Mouse (Mus musculus) forebrain, postnatal 0 days (tissue): ENCODE data around the gene Zfp335. TPM values are rescaled to one million over a fixed set of nuclear protein-coding genes. Genes with fewer than 3 reads are reported as not detected.

Source experiments
- ATAC-seq: fragments of 200-750 bp; cut with Nextera tagmentation; 2 replicates; pipeline ENCODE4 v1.8.0; 2017; ENCODE audit warnings: mild to moderate bottlenecking, moderate library complexity
- DNase-seq: peaks from one replicate; pipeline ENCODE4 v3.0.0-alpha.2; 2015
- H3K27ac ChIP-seq: fragments of 300-500 bp; sonication (generic); 2 replicates; pipeline ENCODE4 v1.5.1; 2014; ENCODE audit warnings: low read depth, mild to moderate bottlenecking, antibody characterized with exemption, low read length, moderate library complexity, mixed read lengths
- H3K27me3 ChIP-seq: fragments of 300-500 bp; sonication (generic); 2 replicates; pipeline ENCODE4 v1.6.1; 2014; ENCODE audit warnings: mild to moderate bottlenecking, low read length, mixed read lengths; ENCODE audit not compliant: insufficient read depth
- H3K36me3 ChIP-seq: fragments of 300-500 bp; sonication (generic); 2 replicates; pipeline ENCODE4 v1.6.1; 2014; ENCODE audit warnings: mild to moderate bottlenecking, moderate library complexity; ENCODE audit not compliant: insufficient read depth
- H3K4me1 ChIP-seq: fragments of 300-500 bp; sonication (generic); 2 replicates; pipeline ENCODE4 v1.6.1; 2014; ENCODE audit warnings: antibody characterized with exemption; ENCODE audit not compliant: insufficient read depth
- H3K4me2 ChIP-seq: fragments of 300-500 bp; sonication (generic); 2 replicates; pipeline ENCODE4 v1.6.1; 2014; ENCODE audit warnings: low read depth, mild to moderate bottlenecking, moderate library complexity
- H3K4me3 ChIP-seq: fragments of 300-500 bp; sonication (generic); 2 replicates; pipeline ENCODE4 v1.5.1; 2014; ENCODE audit warnings: low read depth, low read length, mixed read lengths
- H3K9ac ChIP-seq: fragments of 300-500 bp; sonication (generic); 2 replicates; pipeline ENCODE4 v1.6.1; 2014; ENCODE audit warnings: mild to moderate bottlenecking
- H3K9me3 ChIP-seq: fragments of 300-500 bp; sonication (generic); 2 replicates; pipeline ENCODE4 v1.6.1; 2016; ENCODE audit warnings: low read length
- CTCF ChIP-seq: sonication (generic); IDR thresholded peaks from 2 replicates; pipeline ENCODE4 v1.5.1; 2016; ENCODE audit warnings: antibody characterized with exemption, control low read depth, low read depth
- WGBS: fragments of 180-500 bp; shearing (Covaris S2); extraction: QIAGEN DNeasy Blood & Tissue Kit; methylation state at CpG from one replicate; pipeline ENCODE4 v1.1.7; 2014; 5-methylcytosine and 5-hydroxymethylcytosine counted together
- polyA plus RNA-seq: library from polyadenylated mRNA; unstranded; fragments of >200 nt; fragmentation: Nextera tagmentation; extraction: Ambion mirVana; gene quantifications from 2 replicates; pipeline ENCODE4 v1.2.1, GENCODE M21; 2015
- total RNA-seq: library from RNA; depleted of rRNA; stranded (reverse); fragments of >200 nt; gene quantifications from 2 replicates; pipeline ENCODE4 v1.2.3, GENCODE M21; 2014; rRNA removed

Zfp335 gene
- total RNA-seq = 20.9 and 26.0 TPM in 2 replicates
- 10.0 and 11.2 TPM in 2 replicates for polyA plus RNA-seq

DNA sequence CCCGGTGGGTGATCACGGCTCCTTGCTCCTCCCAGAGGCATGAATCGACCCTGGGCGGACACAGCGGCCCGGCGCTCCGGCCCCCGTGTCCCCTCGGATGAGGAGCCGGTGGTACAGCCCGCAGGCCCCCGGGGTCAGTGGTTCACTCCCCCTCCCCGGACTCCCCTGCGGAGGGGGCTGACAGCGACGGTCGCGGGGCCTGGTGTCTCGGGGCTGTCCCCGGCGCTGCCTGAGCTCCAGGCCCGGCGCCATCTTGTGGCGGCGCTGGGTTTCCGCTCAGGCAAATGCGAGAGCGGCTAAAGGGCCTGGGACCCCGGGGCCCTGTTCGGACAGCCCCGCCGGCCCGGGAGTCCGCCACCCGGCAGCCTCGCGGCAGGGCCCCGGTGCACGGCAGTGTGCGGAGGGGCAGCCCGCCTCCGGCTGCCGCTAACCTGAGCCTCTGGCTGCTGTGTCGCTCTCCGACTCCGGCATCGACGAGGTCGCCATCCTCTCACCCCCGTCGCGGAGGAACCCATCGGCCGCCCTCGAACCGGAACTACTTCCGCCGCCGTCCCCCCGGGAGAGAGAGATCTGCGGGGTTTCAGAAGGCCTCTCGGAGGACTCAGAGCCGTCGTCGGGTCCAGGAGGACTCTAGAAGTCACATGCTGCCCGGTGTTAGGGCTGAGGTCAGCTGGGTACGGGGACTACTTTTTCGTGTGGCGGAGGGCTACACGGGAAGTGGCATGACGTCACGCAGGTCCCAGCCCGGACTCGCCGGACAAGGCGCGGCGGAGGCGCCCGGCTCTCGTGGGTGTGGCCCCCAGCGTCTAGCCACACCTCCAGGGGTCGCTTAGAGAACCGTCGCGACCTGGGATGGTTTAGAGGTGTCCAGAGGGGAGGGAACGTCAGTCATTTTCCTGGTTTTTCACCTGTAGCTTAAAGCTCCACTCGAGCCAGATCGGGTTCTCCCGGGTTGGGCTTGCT is at the start of gene Zfp335:
Gene Zfp335, minus strand, starts transcription at position 672 of the 963 bp plus-strand sequence.
- ATAC-seq (peak; percentile 91), DNase-seq (peak; percentile 97)
- H3K36me3 ChIP-seq = peaks cover 27% of the 10 kb centered on the region
- no peaks in the 10 kb centered on the region; the same call in 1 of the 2 replicates for H3K4me1 ChIP-seq
- peak; percentile 68 for TF ChIP-seq CTCF
- H3K4me3 ChIP-seq = peak within 1 kb of the TSS; percentile 80
- peak within 1 kb of the TSS; percentile 74 for H3K4me2 ChIP-seq
- peak within 1 kb of the TSS; percentile 97 for H3K27ac ChIP-seq
- peak within 1 kb of the TSS; percentile 97 for H3K9ac ChIP-seq
- WGBS = 1% methylated on average over 88 of the region's 91 CpGs
- H3K27me3 ChIP-seq = no peaks in the 10 kb centered on the region
- no peaks in the 10 kb centered on the region for H3K9me3 ChIP-seq

DNA sequence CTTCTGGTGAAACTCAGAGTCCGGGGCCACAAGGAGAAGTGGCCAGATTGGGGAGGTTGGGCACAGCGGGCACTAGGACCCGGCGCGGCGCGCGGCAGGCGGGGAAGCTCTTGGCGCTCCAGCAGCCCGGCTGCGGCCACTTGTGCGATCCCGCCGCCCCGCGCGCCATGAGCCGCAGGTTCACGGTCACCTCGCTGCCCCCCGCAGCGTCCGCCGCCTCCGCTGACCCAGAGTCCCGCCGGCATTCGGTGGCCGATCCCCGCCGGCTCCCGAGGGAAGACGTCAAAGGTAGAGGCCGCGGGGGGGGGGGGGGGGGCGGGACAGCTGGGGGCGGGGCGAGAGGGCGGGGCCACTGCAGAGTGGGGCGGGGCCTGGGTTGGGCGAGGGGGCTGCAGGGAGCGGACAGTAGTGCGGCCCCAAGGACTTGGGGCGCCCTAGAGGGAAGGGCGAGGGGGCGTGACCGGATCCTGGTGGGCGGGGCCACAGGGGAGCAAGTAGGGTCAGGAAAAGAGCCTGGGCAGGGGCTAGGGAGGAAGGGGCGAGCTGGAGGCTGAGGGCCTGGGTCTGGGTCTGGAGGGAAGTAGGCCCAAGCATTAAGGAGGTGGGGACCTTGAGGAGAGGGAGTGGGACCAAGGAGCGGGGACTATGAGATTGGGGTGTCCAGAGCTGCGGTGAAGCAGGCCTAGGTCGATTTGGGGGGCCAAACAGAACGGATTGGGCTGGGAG is 49.3 kb upstream of the Zfp335 start, which contains the start of gene Slc12a5:
Gene Slc12a5, plus strand, starts transcription at position 87 of the 726 bp plus-strand sequence.
- WGBS = 2% methylated on average over 19 of the region's 54 CpGs
- no peaks in the 10 kb centered on the region for H3K27me3 ChIP-seq
- peak within 1 kb of the TSS; percentile 60 for H3K4me3 ChIP-seq
- no peak for TF ChIP-seq CTCF
- ATAC-seq (peak; percentile 30; the same call in 1 of the 2 replicates), DNase-seq (peak; percentile 70)
- H3K4me1 ChIP-seq = peaks cover 14% of the 10 kb centered on the region
- no peaks in the 10 kb centered on the region for H3K9me3 ChIP-seq
- H3K36me3 ChIP-seq = no peaks in the 10 kb centered on the region
- peak within 1 kb of the TSS; percentile 58 for H3K9ac ChIP-seq
- peak within 1 kb of the TSS; percentile 71 for H3K4me2 ChIP-seq
- peak within 1 kb of the TSS; percentile 24 for H3K27ac ChIP-seq

DNA sequence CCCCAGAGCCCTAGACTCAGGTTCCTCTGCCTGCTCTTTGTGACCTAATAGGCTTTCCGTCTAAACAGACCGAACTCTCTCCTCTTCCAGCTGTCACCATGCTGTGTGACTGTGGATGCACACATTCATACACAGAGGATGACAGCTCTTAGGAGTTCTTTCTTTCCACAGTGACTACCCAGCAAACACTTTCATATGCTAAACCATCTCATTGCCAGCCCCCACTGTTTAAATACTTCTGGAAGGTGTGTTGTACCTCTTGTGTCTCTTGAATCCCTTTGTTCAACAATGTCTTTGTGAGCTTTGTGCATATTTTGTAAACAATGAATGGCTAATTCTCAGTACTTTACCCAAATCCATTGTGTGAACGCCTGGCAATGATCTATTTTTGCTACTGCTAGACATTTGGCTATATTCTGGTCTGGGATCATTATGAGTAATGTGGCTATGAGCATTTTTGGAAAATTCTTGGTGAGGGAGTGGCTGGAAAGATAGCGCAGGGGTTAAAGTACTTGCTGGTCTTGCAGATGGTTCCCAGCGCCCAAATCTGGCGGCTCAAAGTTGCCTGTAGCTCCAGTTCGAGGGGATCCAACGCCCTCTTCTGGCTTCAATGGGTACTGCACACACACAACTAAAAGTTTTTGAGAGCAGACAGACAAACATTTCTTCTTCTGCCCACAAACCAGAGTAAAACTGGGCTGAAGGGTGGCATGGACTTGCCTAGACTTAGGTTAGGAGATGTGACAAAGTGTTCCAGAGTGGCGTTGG is 46.2 kb upstream of the Zfp335 start:
- DNase-seq (no peak), ATAC-seq (no peak)
- no peak overlapping the region for H3K9ac ChIP-seq
- peaks cover 7% of the 10 kb centered on the region; the same call in 1 of the 2 replicates for H3K4me1 ChIP-seq
- H3K36me3 ChIP-seq = no peaks in the 10 kb centered on the region
- no peak overlapping the region for H3K4me2 ChIP-seq
- no peaks in the 10 kb centered on the region; the same call in 1 of the 2 replicates for H3K27me3 ChIP-seq
- H3K27ac ChIP-seq = no peak overlapping the region
- H3K4me3 ChIP-seq = no peak overlapping the region
- peak; percentile 21; the same call in 1 of the 2 replicates for TF ChIP-seq CTCF
- WGBS = 66% methylated on average over 9 of the region's 9 CpGs
- H3K9me3 ChIP-seq = no peaks in the 10 kb centered on the region

- H3K4me3 ChIP-seq = no peak overlapping the region
- ATAC-seq (no peak), DNase-seq (no peak)
- no peak overlapping the region for H3K4me2 ChIP-seq
- H3K36me3 ChIP-seq = no peaks in the 10 kb centered on the region
- H3K9ac ChIP-seq = no peak overlapping the region
- 72% methylated on average over 5 of the region's 5 CpGs for WGBS
- H3K27me3 ChIP-seq = peaks cover 4% of the 10 kb centered on the region
- TF ChIP-seq CTCF = no peak
- H3K9me3 ChIP-seq = no peaks in the 10 kb centered on the region
- H3K27ac ChIP-seq = no peak overlapping the region
- H3K4me1 ChIP-seq = peaks cover 7% of the 10 kb centered on the region; the same call in 1 of the 2 replicates
Measured at GRCm38 (mm10) chr2:164956195-164956594, 44.6 kb upstream of the Zfp335 start.

- Histone ChIP-seq H3K4me2 (no peak overlapping the region), H3K4me1 (peaks cover 7% of the 10 kb centered on the region; the same call in 1 of the 2 replicates), H3K9ac (no peak overlapping the region), H3K27me3 (peaks cover 9% of the 10 kb centered on the region), H3K36me3 (no peaks in the 10 kb centered on the region), H3K9me3 (no peaks in the 10 kb centered on the region), H3K27ac (no peak overlapping the region), H3K4me3 (no peak overlapping the region)
- ATAC-seq (no peak), DNase-seq (no peak)
- 77% methylated on average over 4 of the region's 4 CpGs for WGBS
- TF ChIP-seq CTCF = peak; percentile 12; the same call in 1 of the 2 replicates
Measured at GRCm38 (mm10) chr2:164955725-164956124, 44.2 kb upstream of the Zfp335 start.

DNA sequence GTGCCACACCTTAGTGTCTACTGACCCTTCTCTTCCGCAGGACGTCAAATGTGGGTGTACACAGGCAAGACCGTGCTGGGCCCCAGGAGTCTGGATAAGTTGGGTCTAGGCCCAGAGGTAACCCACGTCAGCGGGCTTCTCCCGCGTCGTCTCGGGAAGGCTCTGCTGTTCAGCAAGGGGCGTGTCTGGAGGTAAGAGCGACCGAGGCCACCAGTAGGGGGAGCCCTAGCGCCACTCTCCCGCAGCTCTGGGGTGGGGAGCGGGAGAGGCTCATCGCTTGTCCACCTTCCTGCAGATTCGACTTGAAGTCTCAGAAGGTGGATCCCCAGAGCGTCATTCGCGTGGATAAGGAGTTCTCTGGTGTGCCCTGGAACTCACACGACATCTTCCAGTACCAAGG is 41.7 kb upstream of the Zfp335 start:
- Histone ChIP-seq H3K27me3 (peaks cover 34% of the 10 kb centered on the region), H3K9ac (no peak overlapping the region), H3K27ac (no peak overlapping the region), H3K9me3 (no peaks in the 10 kb centered on the region), H3K4me1 (peaks cover 3% of the 10 kb centered on the region; the same call in 1 of the 2 replicates), H3K36me3 (no peaks in the 10 kb centered on the region), H3K4me2 (peak overlapping the region; percentile 31), H3K4me3 (no peak overlapping the region; the same call in 1 of the 2 replicates)
- ATAC-seq (peak; percentile 93), DNase-seq (peak; percentile 87)
- peak; percentile 93 for TF ChIP-seq CTCF
- under 1% methylated on average over 21 of the region's 21 CpGs for WGBS
